Mouse (Mus musculus) G1E (cell line): Measurements from ENCODE around the gene Gja5.

ENCODE experiments used
- CTCF ChIP-seq: IDR thresholded peaks from 2 replicates; pipeline ENCODE4 v1.5.1; 2012; ENCODE audit warnings: low read depth, low read length, inconsistent platforms, mixed read lengths
- GATA1 ChIP-seq: IDR thresholded peaks from 2 replicates; pipeline ENCODE4 v1.6.1; 2012; ENCODE audit warnings: borderline replicate concordance, low read length, inconsistent platforms, mixed read lengths
- GATA2 ChIP-seq: IDR thresholded peaks from 2 replicates; pipeline ENCODE4 v1.6.1; 2012; ENCODE audit warnings: low read depth, low read length, inconsistent platforms, borderline replicate concordance
- TAL1 ChIP-seq: conservative IDR thresholded peaks from 2 replicates; pipeline ENCODE4 v1.6.1; 2012; ENCODE audit warnings: low read depth, low read length, inconsistent platforms, mixed read lengths

GRCm38 (mm10) chr3:97037119-97037518, 132.6 kb downstream of the Gja5 start:
- TF ChIP-seq CTCF: no peak
- no peak for TF ChIP-seq GATA1
- no peak for TF ChIP-seq TAL1
- TF ChIP-seq GATA2: no peak
